Mouse (Mus musculus): Measurements from ENCODE around the gene Lcmt2.
"Not testable (repeated sequence)": the region's sequence is repeated elsewhere in the genome, so short reads cannot be mapped to it uniquely, and the experiment has no call there.

The Lcmt2 gene

GRCm38 (mm10) chr2:121140018-121140882 is at the start of gene Lcmt2, which contains the start of gene Adal:
TSS of gene Lcmt2 (minus strand) at chr2:121140653.
TSS of gene Adal (plus strand) at chr2:121140428.
- peak; percentile 92 for DNase-seq (ENCODE audit: low spot score)

- no peak for DNase-seq (ENCODE audit: low spot score)
These were observed 48.1 kb upstream of the Lcmt2 start for GRCm38 (mm10) chr2:121188530-121188929.

GRCm38 (mm10) chr2:121184142-121184541 is 43.7 kb upstream of the Lcmt2 start:
- DNase-seq (ENCODE audit: low spot score): no peak

GRCm38 (mm10) chr2:121183431-121183830 is 43.0 kb upstream of the Lcmt2 start:
- DNase-seq (ENCODE audit: low spot score): no peak

GRCm38 (mm10) chr2:121178828-121179479 is 38.5 kb upstream of the Lcmt2 start:
- DNase-seq (ENCODE audit: low spot score): no peak

DNA sequence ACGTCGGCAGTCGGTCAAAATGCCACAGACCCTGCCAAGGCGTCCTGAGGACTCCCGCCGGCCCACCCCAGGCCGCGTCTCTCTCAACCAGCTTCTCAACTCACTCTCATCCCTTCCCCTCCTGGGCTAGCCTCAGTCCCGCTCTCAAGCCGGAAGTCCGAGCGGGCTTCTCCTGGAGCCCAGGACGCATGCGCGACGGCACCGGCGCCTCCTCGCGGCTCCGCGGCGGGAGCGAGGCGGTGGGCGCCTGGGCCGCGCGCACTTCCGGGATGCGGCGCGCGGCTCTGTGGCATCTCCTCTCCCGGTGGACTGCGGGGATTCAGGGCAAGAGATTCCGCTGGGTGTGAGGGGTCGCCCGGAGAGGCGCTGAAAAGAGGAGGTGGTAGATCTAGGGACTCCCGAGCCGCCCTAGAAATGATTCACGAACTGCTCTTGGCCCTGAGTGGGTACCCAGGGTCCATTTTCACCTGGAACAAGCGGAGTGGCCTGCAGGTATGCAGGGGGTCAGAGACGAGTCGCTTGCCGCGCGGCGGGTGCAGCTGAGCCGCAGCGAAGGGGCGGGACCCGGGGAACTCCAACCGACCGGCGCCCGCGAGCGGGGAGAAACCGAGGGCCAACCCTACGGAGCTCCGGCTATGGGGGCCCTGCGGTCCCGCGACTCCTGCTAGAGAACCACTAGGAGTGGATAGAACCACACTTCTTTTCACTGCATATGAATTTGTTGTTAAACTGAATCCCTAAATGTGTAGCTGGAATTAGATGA is 30.7 kb upstream of the Lcmt2 start, which contains the start of gene Zscan29:
Gene Zscan29, minus strand, starts transcription at position 146 of the 763 bp plus-strand sequence.
- peak; percentile 82 for DNase-seq (ENCODE audit: low spot score)

GRCm38 (mm10) chr2:121170481-121170971 is 30.1 kb upstream of the Lcmt2 start, which contains the start of gene Tubgcp4:
TSS of gene Tubgcp4 (plus strand) at chr2:121170654.
- DNase-seq (ENCODE audit: low spot score): peak; percentile 18

GRCm38 (mm10) chr2:121169902-121170301 is 29.4 kb upstream of the Lcmt2 start:
- DNase-seq (ENCODE audit: low spot score): no peak

DNA sequence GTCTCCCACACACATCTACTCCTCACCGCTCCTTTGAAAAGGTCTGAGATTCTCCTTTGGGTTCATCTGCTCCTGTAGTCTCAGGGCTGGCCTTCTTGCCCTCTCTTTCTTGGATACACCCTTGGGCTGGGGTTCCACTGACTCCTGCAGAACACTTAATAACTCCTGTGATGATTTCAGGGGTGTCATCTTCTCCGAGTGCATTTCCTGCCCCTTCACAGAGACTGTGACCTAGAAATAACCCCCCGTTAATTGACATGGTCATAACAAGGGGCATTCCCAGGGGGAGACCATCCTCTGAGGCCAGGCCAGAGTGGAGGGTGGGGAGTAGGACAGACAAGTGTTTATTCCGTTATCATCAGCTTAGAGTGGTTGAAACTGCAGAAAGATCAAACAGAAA is 28.7 kb upstream of the Lcmt2 start:
- DNase-seq (ENCODE audit: low spot score): no peak

GRCm38 (mm10) chr2:121153100-121153499 is 12.6 kb upstream of the Lcmt2 start:
- no peak for DNase-seq (ENCODE audit: low spot score)

DNA sequence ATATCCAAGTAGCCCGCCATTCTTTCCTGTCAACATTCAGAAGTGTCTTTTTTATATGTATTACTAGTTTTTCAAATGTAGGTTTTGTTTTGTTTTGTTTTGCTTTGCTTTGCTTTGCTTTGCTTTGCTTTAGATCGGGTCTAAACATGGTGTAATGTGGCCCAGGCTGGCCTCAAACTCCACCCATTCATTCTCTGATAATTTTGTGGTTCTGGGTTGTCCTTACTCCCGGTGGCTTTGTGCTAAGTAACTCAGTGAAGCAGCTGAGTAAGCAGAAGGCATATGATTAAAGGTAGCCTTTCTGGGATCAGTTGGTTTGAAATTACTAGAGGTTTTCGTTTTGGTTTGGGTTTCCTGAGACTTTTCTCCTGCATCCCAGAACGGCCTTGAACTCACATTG is 9.2 kb upstream of the Lcmt2 start:
- no peak for DNase-seq (ENCODE audit: low spot score)

DNA sequence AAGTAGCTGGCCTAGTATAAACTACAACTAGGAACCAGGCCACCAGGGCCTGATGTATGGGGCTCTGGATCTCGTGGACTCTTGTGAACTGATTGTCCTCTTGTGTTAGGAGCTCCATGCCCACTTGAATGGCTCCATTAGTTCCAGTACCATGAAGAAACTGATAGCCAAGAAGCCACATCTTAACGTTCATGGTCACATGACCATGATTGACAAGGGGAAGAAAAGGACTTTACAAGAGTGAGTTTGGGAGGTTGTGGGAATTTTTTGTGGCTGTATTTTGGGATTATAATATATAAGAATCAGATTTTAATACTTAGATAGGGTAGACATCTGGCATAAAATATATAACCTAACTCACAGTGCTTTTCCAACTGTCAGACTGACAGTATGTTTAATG is 2.0 kb upstream of the Lcmt2 start:
- DNase-seq (ENCODE audit: low spot score): no peak

DNA sequence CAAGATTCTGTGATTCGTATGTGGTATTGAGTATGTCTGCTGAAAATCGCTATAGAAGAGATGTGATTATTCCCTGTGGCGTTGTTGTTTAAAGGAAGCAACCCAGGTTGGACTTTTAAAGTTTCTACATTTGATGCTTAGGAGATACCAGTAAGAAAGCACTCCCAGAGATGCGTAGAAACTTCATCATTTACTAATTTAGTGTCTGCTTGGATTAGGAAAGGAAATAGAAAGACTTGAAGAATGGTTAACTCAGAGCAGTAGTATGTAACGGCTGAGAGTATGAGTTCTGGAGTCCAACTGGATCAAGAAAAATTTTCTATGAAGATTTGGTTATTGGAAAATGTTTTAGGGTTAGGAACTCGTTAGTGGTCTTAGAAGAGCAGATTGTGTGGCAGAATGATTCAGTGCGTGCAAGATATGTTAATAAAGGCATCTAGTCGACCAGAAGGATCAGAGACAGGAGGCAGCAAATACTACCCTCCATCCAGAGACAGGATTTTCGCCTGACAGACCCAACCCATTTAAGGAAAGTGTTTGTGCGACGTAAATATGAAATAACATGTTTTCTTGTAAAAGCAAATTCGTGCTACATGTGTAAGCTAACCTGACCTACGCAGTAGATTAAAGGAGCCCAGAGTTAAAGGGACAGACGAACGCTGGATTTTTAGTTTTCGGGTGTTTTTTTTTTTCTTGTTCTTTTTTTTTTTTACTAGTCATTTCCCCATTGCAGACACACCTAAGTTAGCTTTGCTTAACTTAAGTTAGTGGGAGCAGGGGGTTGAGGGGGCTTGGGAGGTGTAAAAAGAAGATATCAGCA is 973 bp upstream of the Lcmt2 start:
- no peak for DNase-seq (ENCODE audit: low spot score)

GRCm38 (mm10) chr2:121139266-121140017 is 1.0 kb downstream of the Lcmt2 start:
- DNase-seq (ENCODE audit: low spot score): peak; percentile 15

DNA sequence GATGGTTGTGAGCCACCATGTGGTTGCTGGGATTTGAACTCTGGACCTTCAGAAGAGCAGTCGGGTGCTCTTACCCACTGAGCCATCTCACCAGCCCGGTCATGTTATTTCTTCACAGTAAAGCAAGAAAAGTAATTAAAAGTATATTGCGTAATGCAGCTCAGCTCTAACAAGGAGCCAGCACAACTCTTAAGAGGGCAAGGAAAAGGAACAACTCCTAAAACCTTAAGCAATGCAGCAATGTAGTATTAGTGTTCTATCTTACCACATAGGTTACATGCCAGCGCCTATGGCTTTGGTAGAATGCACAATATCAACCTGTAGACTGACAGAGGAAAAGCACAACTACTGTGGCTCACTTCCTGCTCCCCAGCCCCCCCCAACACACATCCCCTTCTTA is 3.1 kb downstream of the Lcmt2 start:
- DNase-seq (ENCODE audit: low spot score): no peak

DNA sequence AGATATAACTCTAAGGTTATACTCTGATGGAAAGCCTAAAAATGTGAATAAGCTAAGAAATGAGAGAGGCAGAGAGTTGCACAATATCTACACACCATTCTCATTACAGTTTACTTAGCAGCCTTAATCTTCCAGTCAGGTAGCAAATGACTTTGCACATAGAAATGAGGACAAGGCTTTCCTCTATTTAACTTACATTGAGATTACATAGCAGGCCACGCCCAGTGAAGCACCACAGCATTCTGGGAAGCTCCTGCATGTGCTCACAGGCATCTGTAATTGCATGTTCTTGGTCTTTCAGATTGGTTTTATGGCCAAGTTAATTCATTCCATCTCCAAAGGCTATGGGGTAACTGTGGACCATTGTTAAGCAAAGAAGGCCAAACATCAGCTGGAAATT is 7.6 kb downstream of the Lcmt2 start:
- DNase-seq (ENCODE audit: low spot score): no peak

DNA sequence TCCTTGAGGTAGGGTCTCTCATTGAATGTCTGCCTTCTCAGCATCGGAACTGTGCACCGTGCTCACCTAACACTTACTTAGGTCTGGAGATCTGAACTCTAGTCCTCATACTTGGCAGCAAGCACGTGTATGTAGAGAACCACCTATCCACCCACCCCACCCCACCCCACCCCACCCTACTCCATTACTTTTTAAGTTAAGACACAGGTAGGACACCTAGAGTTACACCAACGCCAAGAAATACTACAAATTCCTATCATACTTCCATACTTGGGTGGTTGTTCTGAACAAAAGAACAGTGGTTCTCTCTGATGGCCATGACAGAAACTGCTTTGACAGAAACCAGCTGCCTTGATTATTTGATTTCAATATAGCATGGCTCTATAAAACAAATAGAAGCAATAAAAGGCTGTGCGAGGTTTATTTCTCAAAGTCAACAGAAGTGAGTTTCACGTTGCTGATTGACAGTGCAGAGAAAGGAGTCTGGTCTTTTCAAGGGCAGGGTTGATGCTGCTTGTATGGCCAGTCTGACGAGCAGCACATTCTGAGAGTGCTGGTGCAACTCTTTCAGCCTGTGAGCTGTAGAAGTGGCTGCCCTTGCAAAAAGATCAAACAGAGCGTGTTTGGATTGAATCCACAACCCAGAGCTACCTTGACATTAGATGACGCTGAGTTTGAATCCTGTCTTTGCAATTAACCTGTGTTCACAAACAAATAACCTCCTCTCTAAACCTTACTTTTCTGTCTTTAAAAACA is 11.4 kb downstream of the Lcmt2 start:
- no peak for DNase-seq (ENCODE audit: low spot score)

DNA sequence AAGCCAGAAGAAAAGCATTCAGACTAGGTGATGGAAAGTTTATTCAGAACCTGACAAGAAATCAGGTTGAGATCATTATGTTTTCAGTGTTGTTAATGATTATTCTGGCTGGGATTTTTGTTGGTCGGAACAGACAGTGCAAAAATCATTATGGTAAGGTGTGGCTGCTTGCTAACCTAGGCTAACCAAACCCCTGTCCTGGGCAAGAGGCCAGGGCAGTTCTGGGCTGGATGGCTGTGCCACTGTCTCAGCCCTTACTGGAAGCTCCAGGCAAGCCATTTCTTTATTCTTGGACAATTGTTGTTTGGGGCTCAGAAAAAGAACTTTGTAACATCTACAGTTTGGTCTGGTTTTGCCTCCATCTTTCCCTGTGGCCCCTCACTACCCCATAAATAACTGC is 12.9 kb downstream of the Lcmt2 start:
- no peak for DNase-seq (ENCODE audit: low spot score)

- DNase-seq (ENCODE audit: low spot score): not testable (repeated sequence)
These were observed 14.2 kb downstream of the Lcmt2 start for GRCm38 (mm10) chr2:121126302-121126701.

GRCm38 (mm10) chr2:121119260-121119659 is 21.2 kb downstream of the Lcmt2 start:
- DNase-seq (ENCODE audit: low spot score): no peak
